Mouse (Mus musculus) C2C12 (cell line): Measurements from ENCODE around the gene 4921504E06Rik.

Experiments used
- CTCF ChIP-seq: IDR thresholded peaks from one replicate; pipeline ENCODE4 v1.5.1; 2011; ENCODE audit not compliant: control insufficient read depth, insufficient read depth, insufficient read length
- FOSL1 ChIP-seq: IDR thresholded peaks from one replicate; pipeline ENCODE4 v1.8.0; 2011; ENCODE audit warnings: mild to moderate bottlenecking, low read length; ENCODE audit not compliant: poor library complexity, insufficient read depth, severe bottlenecking
- MAX ChIP-seq: IDR thresholded peaks from one replicate; pipeline ENCODE4 v1.6.1; 2011; ENCODE audit warnings: mild to moderate bottlenecking, control low read depth
- MYOD1 ChIP-seq: IDR thresholded peaks from one replicate; pipeline ENCODE4 v1.6.1; 2011; ENCODE audit warnings: low read depth; ENCODE audit not compliant: control insufficient read depth, insufficient read length
- MYOG ChIP-seq: IDR thresholded peaks from one replicate; pipeline ENCODE4 v1.6.1; 2011; ENCODE audit not compliant: control insufficient read depth, insufficient read length; ENCODE audit errors: extremely low read depth
- USF1 ChIP-seq: IDR thresholded peaks from one replicate; pipeline ENCODE4 v1.6.1; 2011; ENCODE audit warnings: low read depth, mild to moderate bottlenecking, control low read depth, moderate library complexity

DNA sequence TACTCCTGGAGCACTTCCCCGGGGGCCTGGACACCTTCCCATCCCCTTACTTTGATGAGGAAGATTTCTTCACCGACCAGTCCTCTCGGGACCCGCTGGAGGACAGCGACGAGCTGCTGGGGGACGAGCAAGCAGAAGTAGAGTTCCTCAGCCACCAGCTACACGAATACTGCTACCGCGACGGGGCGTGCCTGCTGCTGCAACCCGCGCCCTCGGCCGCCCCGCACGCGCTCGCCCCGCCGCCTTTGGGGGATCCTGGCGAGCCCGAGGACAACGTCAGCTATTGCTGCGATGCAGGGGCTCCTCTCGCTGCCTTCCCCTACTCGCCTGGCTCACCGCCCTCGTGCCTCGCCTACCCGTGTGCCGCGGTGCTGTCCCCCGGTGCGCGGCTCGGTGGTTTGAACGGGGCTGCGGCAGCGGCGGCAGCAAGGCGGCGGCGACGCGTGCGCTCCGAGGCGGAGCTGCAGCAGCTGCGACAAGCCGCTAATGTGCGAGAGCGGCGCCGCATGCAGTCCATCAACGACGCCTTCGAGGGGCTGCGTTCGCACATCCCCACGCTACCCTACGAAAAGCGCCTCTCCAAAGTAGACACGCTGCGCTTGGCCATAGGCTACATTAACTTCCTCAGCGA is 107.7 kb downstream of the 4921504E06Rik start:
- no peak for TF ChIP-seq CTCF
- TF ChIP-seq MAX = no peak
- TF ChIP-seq MYOD1 = no peak
- TF ChIP-seq FOSL1 = no peak
- no peak for TF ChIP-seq MYOG
- no peak for TF ChIP-seq USF1
